Comparison of ENCODE assay signal across 9 mouse cellular contexts in genomic region chr1:153101327-153101880, GRCm38 (mm10).
A peak's percentile ranks its signal among the peaks of the same experiment; 100 is the strongest.
DNase-seq lines count a peak whose midpoint lies in the region; ATAC-seq and TF ChIP-seq lines count a peak whose summit lies in the region.
"Had no signal": no experiment of that assay in that cellular context is flagged by ENCODE, and none has a peak within 500 bp of the region (broad histone marks: within the 10 kb centered on the region; RNA-seq: fewer than 3 reads in every experiment).

No protein-coding gene starts in this region.

- TF ChIP-seq CTCF in left cerebral cortex, adult 2 months (IDR thresholded peaks at IDR 0.05) = peak; percentile 90

- peak overlapping the region; percentile 55; the same call in 1 of the 2 replicates for H3K27ac ChIP-seq in midbrain, embryonic 10.5 days (replicated peaks)
- no peak overlapping the region for H3K27ac ChIP-seq in midbrain, embryonic 16.5 days (ENCODE audit: low read length)
- H3K27ac ChIP-seq in left cerebral cortex, adult 2 months = no peak overlapping the region
- H3K27ac ChIP-seq: neural tube, embryonic 13.5 days had no signal

- no peak overlapping the region for H3K4me2 ChIP-seq in midbrain, embryonic 16.5 days (ENCODE audit: low read length)
- H3K4me2 ChIP-seq: neural tube, embryonic 13.5 days had no signal

- no peak for ATAC-seq in midbrain, embryonic 16.5 days

- intact Hi-C loops in heart, postnatal 36 days (cut with DNase I) = loop anchor here (1.0 to 5.0 kb wide), 3 partner anchors 126 to 286 kb away; partner anchors contain the start of gene Lamc1
- intact Hi-C loops in left cerebral cortex, adult 2 months (cut with DNase I) = loop anchor here (2.0 to 5.0 kb wide), 2 partner anchors 126 to 285 kb away; no protein-coding TSS in a partner anchor

- 38% methylated on average over 9 of the region's 9 CpGs for WGBS in midbrain, embryonic 10.5 days
- WGBS in midbrain, embryonic 16.5 days = 44% methylated on average over 9 of the region's 9 CpGs

- peaks cover 19% of the 10 kb centered on the region for H3K4me1 ChIP-seq in midbrain, embryonic 10.5 days
- no peaks in the 10 kb centered on the region for H3K4me1 ChIP-seq in midbrain, embryonic 16.5 days (ENCODE audit: control insufficient read depth, insufficient read depth, low read length)
- H3K4me1 ChIP-seq: neural tube, embryonic 13.5 days had no signal

- H3K27me3 ChIP-seq in midbrain, embryonic 10.5 days (ENCODE audit: low read depth, poor library complexity, severe bottlenecking) = no peaks in the 10 kb centered on the region
- H3K27me3 ChIP-seq in midbrain, embryonic 16.5 days (ENCODE audit: control insufficient read depth, insufficient read depth, low read depth, low read length) = no peaks in the 10 kb centered on the region
- H3K27me3 ChIP-seq: neural tube, embryonic 13.5 days had no signal

- no peak for DNase-seq in midbrain, embryonic 10.5 days (ENCODE audit: low spot score)
- DNase-seq in T-cell, adult 2 months (ENCODE audit: low spot score) = peak; percentile 34
- peak; percentile 51 for DNase-seq in embryo, embryonic 9.5 days (ENCODE audit: extremely low spot score)
- DNase-seq in heart, postnatal 36 days = peak; percentile 38 to 59
- DNase-seq in left cerebral cortex, adult 2 months (ENCODE audit: extremely low spot score in 1 of 2, low spot score in 2 of 2) = peak; percentile 40 to 60
- peak; percentile 40 to 50 for DNase-seq in natural killer cell, adult 2 months (ENCODE audit: low spot score in 2 of 2)
- DNase-seq in thymus, postnatal 10 days (ENCODE audit: low spot score in 2 of 2) = peak; percentile 39 to 83

- no peaks in the 10 kb centered on the region for H3K9me3 ChIP-seq in midbrain, embryonic 10.5 days (replicated peaks)
- no peaks in the 10 kb centered on the region for H3K9me3 ChIP-seq in midbrain, embryonic 16.5 days (replicated peaks; ENCODE audit: control insufficient read depth, low read length, poor library complexity, severe bottlenecking)
- H3K9me3 ChIP-seq: neural tube, embryonic 13.5 days had no signal

- no peak overlapping the region for H3K9ac ChIP-seq in midbrain, embryonic 16.5 days (ENCODE audit: low read depth, low read length)
- H3K9ac ChIP-seq: neural tube, embryonic 13.5 days had no signal

- no peaks in the 10 kb centered on the region for H3K36me3 ChIP-seq in midbrain, embryonic 10.5 days
- H3K36me3 ChIP-seq in midbrain, embryonic 16.5 days (ENCODE audit: control insufficient read depth, insufficient read depth, low read length) = peaks cover 6% of the 10 kb centered on the region; the same call in 1 of the 2 replicates

- H3K4me3 ChIP-seq in midbrain, embryonic 10.5 days = no peak overlapping the region
- no peak overlapping the region for H3K4me3 ChIP-seq in midbrain, embryonic 16.5 days (ENCODE audit: low read depth, low read length)
- no peak overlapping the region for H3K4me3 ChIP-seq in left cerebral cortex, adult 2 months
- H3K4me3 ChIP-seq: neural tube, embryonic 13.5 days had no signal
